Mouse (Mus musculus) left cerebral cortex, adult 2 months (tissue): ENCODE measurements around the gene Lin54. TPM values are rescaled to one million over a fixed set of nuclear protein-coding genes. Genes with fewer than 3 reads are reported as not detected.

Experiments used
- DNase-seq, 2 experiments: peaks; one replicate each; pipeline ENCODE4 v3.0.0; 2021 to 2022; ENCODE audit warnings: low spot score in 2 of 2, mixed read lengths in 1 of 2; ENCODE audit errors: extremely low spot score in 1 of 2
- H3K27ac ChIP-seq: fragments of 200-600 bp; 2 replicates; pipeline ENCODE4 v1.8.1; 2022
- H3K4me3 ChIP-seq: fragments of 200-600 bp; 2 replicates; pipeline ENCODE4 v1.8.1; 2022
- CTCF ChIP-seq: fragments of 200-600 bp; IDR thresholded peaks from 2 replicates; pipeline ENCODE4 v1.8.1; 2022; ENCODE audit warnings: antibody characterized with exemption, mild to moderate bottlenecking, moderate library complexity
- intact Hi-C: fragments of 180-260 bp; cut with DNase I; formaldehyde crosslinking; loops from one replicate; pipeline ENCODE4 v1.15.1; 2025
- microRNA-seq, 2 experiments: library from miRNA; unstranded; fragments of <30 nt; microRNA quantifications; one replicate each; pipeline ENCODE4 v1.2.0; 2021
- total RNA-seq, 2 experiments: library from RNA; stranded (reverse); gene quantifications; 2 replicates each; pipeline ENCODE4 v1.2.3; 2021

The Lin54 gene
- total RNA-seq, 2 experiments from 2014 or later: 22.0 to 24.2 TPM

- no peak for DNase-seq
- no peak for TF ChIP-seq CTCF
- intact Hi-C loops: loop anchor here (5.0 kb wide), 1 partner anchor 437 kb away; the partner anchor contains the start of genes 4930524J08Rik and Hnrnpd
- H3K4me3 ChIP-seq: peak overlapping the region; percentile 84
- no peak overlapping the region for H3K27ac ChIP-seq
Measured at GRCm38 (mm10) chr5:100414474-100415196, 85.8 kb downstream of the Lin54 start.

GRCm38 (mm10) chr5:100412886-100413285, 87.6 kb downstream of the Lin54 start:
- Histone ChIP-seq H3K4me3 (no peak overlapping the region), H3K27ac (no peak overlapping the region)
- intact Hi-C loops: no loop called here
- no peak for DNase-seq
- no peak for TF ChIP-seq CTCF

- Histone ChIP-seq H3K27ac (no peak overlapping the region), H3K4me3 (no peak overlapping the region)
- intact Hi-C loops: no loop called here
- no peak for TF ChIP-seq CTCF
- no peak for DNase-seq
Measured at GRCm38 (mm10) chr5:100410281-100410680, 90.2 kb downstream of the Lin54 start.

- no peak for DNase-seq
- no peak for TF ChIP-seq CTCF
- H3K27ac ChIP-seq: no peak overlapping the region
- intact Hi-C loops: no loop called here
- no peak overlapping the region for H3K4me3 ChIP-seq
Measured at GRCm38 (mm10) chr5:100408485-100408884, 92.0 kb downstream of the Lin54 start.

GRCm38 (mm10) chr5:100396753-100397152, 103.7 kb downstream of the Lin54 start:
- intact Hi-C loops: no loop called here
- DNase-seq: no peak
- Histone ChIP-seq H3K4me3 (no peak overlapping the region), H3K27ac (no peak overlapping the region)
- TF ChIP-seq CTCF: no peak

- peak; percentile 23 for TF ChIP-seq CTCF
- intact Hi-C loops: no loop called here
- Histone ChIP-seq H3K27ac (no peak overlapping the region), H3K4me3 (no peak overlapping the region)
- DNase-seq: no peak
Measured at GRCm38 (mm10) chr5:100393681-100394080, 106.8 kb downstream of the Lin54 start.

- Histone ChIP-seq H3K4me3 (no peak overlapping the region), H3K27ac (no peak overlapping the region)
- intact Hi-C loops: no loop called here
- no peak for DNase-seq
- TF ChIP-seq CTCF: no peak
Measured at GRCm38 (mm10) chr5:100392436-100392955, 107.9 kb downstream of the Lin54 start.

Small RNAs within 50 kb of the gene (microRNA-seq; reads per million reads assigned to microRNA genes)
- gene Gm23222: 0 reads per million in 2 experiments

Other genes with a start within 250 kb of the Lin54 start
- 100 to 1,000 TPM; 118 to 122 TPM for gene Sec31a, start 84.4 kb downstream of the Lin54 start, total RNA-seq
- 10 to 100 TPM; 75.3 to 84.8 TPM for gene Cops4, start 17.7 kb upstream of the Lin54 start, total RNA-seq
- not detected for gene Plac8, start 71.6 kb upstream of the Lin54 start, total RNA-seq
- gene Coq2, start 174.5 kb upstream of the Lin54 start, total RNA-seq: 10 to 100 TPM; 76.4 to 77.0 TPM
- 1 to 10 TPM; 1.9 to 2.4 TPM for gene Hpse, start 219.1 kb upstream of the Lin54 start, total RNA-seq